Mouse (Mus musculus): Measurements from ENCODE around the gene Chd2. TPM values are rescaled to one million over a fixed set of nuclear protein-coding genes. Genes with fewer than 3 reads are reported as not detected.

The Chd2 gene
- polyA plus RNA-seq, 1 experiment from 2014 or later = 50.5 TPM

GRCm38 (mm10) chr7:73584009-73584995 is 42.7 kb upstream of the Chd2 start:
- H3K9ac ChIP-seq (ENCODE audit: low read length) = no peak overlapping the region
- peak overlapping the region; percentile 30 for H3K4me2 ChIP-seq (ENCODE audit: low read length)
- no peaks in the 10 kb centered on the region for H3K27me3 ChIP-seq (replicated peaks; ENCODE audit: control insufficient read depth, insufficient read depth, low read length)
- H3K4me3 ChIP-seq (ENCODE audit: low read depth, low read length) = no peak overlapping the region
- DNase-seq (ENCODE audit: low spot score) = peak; percentile 68
- ATAC-seq (replicated peaks; ENCODE audit: low FRiP score, low TSS enrichment, low read depth) = no peak
- H3K27ac ChIP-seq (ENCODE audit: low read depth) = peak overlapping the region; percentile 81
- peaks cover 44% of the 10 kb centered on the region for H3K4me1 ChIP-seq (replicated peaks; ENCODE audit: control insufficient read depth, insufficient read depth, low read length)
- no peaks in the 10 kb centered on the region for H3K36me3 ChIP-seq (ENCODE audit: control insufficient read depth, insufficient read depth, low read length)
- 21% methylated on average over 13 of the region's 13 CpGs for WGBS
- H3K9me3 ChIP-seq (ENCODE audit: control insufficient read depth, low read length) = no peaks in the 10 kb centered on the region

- H3K36me3 ChIP-seq (ENCODE audit: control insufficient read depth, insufficient read depth, low read length) = no peaks in the 10 kb centered on the region
- no peak overlapping the region for H3K9ac ChIP-seq (ENCODE audit: low read length)
- peak; percentile 50 for DNase-seq (ENCODE audit: low spot score)
- H3K27me3 ChIP-seq (replicated peaks; ENCODE audit: control insufficient read depth, insufficient read depth, low read length) = no peaks in the 10 kb centered on the region
- H3K4me1 ChIP-seq (replicated peaks; ENCODE audit: control insufficient read depth, insufficient read depth, low read length) = peaks cover 45% of the 10 kb centered on the region
- peak overlapping the region; percentile 81; the same call in 1 of the 2 replicates for H3K27ac ChIP-seq (ENCODE audit: low read depth)
- H3K4me3 ChIP-seq (ENCODE audit: low read depth, low read length) = no peak overlapping the region
- H3K4me2 ChIP-seq (ENCODE audit: low read length) = no peak overlapping the region
- ATAC-seq (replicated peaks; ENCODE audit: low FRiP score, low TSS enrichment, low read depth) = no peak
- H3K9me3 ChIP-seq (ENCODE audit: control insufficient read depth, low read length) = no peaks in the 10 kb centered on the region
- 85% methylated on average over 7 of the region's 7 CpGs for WGBS
These were observed 41.8 kb upstream of the Chd2 start for GRCm38 (mm10) chr7:73583400-73583799.

GRCm38 (mm10) chr7:73581836-73582375 is 40.3 kb upstream of the Chd2 start:
- Histone ChIP-seq H3K36me3 (ENCODE audit: control insufficient read depth, insufficient read depth, low read length) (no peaks in the 10 kb centered on the region), H3K4me2 (ENCODE audit: low read length) (no peak overlapping the region), H3K9ac (ENCODE audit: low read length) (no peak overlapping the region), H3K9me3 (ENCODE audit: control insufficient read depth, low read length) (no peaks in the 10 kb centered on the region), H3K27me3 (replicated peaks; ENCODE audit: control insufficient read depth, insufficient read depth, low read length) (no peaks in the 10 kb centered on the region), H3K27ac (ENCODE audit: low read depth) (no peak overlapping the region), H3K4me3 (ENCODE audit: low read depth, low read length) (no peak overlapping the region), H3K4me1 (replicated peaks; ENCODE audit: control insufficient read depth, insufficient read depth, low read length) (peaks cover 45% of the 10 kb centered on the region)
- DNase-seq (ENCODE audit: low spot score) (peak; percentile 43), ATAC-seq (replicated peaks; ENCODE audit: low FRiP score, low TSS enrichment, low read depth) (no peak)
- WGBS = 67% methylated on average over 6 of the region's 6 CpGs

GRCm38 (mm10) chr7:73579072-73579731 is 37.6 kb upstream of the Chd2 start:
- ATAC-seq (replicated peaks; ENCODE audit: low FRiP score, low TSS enrichment, low read depth) = peak; percentile 59; the same call in 1 of the 2 replicates
- peak; percentile 51 for DNase-seq (ENCODE audit: low spot score)
- Histone ChIP-seq H3K4me3 (ENCODE audit: low read depth, low read length) (no peak overlapping the region), H3K9me3 (ENCODE audit: control insufficient read depth, low read length) (no peaks in the 10 kb centered on the region), H3K36me3 (ENCODE audit: control insufficient read depth, insufficient read depth, low read length) (no peaks in the 10 kb centered on the region), H3K27me3 (replicated peaks; ENCODE audit: control insufficient read depth, insufficient read depth, low read length) (no peaks in the 10 kb centered on the region), H3K27ac (ENCODE audit: low read depth) (peak overlapping the region; percentile 43; the same call in 1 of the 2 replicates), H3K9ac (ENCODE audit: low read length) (no peak overlapping the region), H3K4me2 (ENCODE audit: low read length) (0 out of 2 replicates have a peak overlapping the region, but pooled peaks have one; percentile 4), H3K4me1 (replicated peaks; ENCODE audit: control insufficient read depth, insufficient read depth, low read length) (peaks cover 26% of the 10 kb centered on the region)
- 38% methylated on average over 8 of the region's 8 CpGs for WGBS

- no peaks in the 10 kb centered on the region for H3K27me3 ChIP-seq (replicated peaks; ENCODE audit: control insufficient read depth, insufficient read depth, low read length)
- no peaks in the 10 kb centered on the region for H3K36me3 ChIP-seq (ENCODE audit: control insufficient read depth, insufficient read depth, low read length)
- H3K9me3 ChIP-seq (ENCODE audit: control insufficient read depth, low read length) = no peaks in the 10 kb centered on the region
- H3K27ac ChIP-seq (ENCODE audit: low read depth) = no peak overlapping the region
- no peak overlapping the region for H3K4me3 ChIP-seq (ENCODE audit: low read depth, low read length)
- no peak for ATAC-seq (replicated peaks; ENCODE audit: low FRiP score, low TSS enrichment, low read depth)
- H3K9ac ChIP-seq (ENCODE audit: low read length) = no peak overlapping the region
- peak; percentile 48 for DNase-seq (ENCODE audit: low spot score)
- 71% methylated on average over 6 of the region's 6 CpGs for WGBS
- H3K4me2 ChIP-seq (ENCODE audit: low read length) = no peak overlapping the region
- H3K4me1 ChIP-seq (replicated peaks; ENCODE audit: control insufficient read depth, insufficient read depth, low read length) = peaks cover 17% of the 10 kb centered on the region
These were observed 36.3 kb upstream of the Chd2 start for GRCm38 (mm10) chr7:73577888-73578421.

GRCm38 (mm10) chr7:73576101-73576936 is 34.7 kb upstream of the Chd2 start:
- H3K27ac ChIP-seq (ENCODE audit: low read depth) = no peak overlapping the region

GRCm38 (mm10) chr7:73575257-73575656 is 33.6 kb upstream of the Chd2 start:
- H3K4me2 ChIP-seq (ENCODE audit: low read length) = no peak overlapping the region
- H3K9ac ChIP-seq (ENCODE audit: low read length) = no peak overlapping the region
- no peak overlapping the region for H3K27ac ChIP-seq (ENCODE audit: low read depth)
- DNase-seq (ENCODE audit: low spot score) = peak; percentile 49
- no peaks in the 10 kb centered on the region for H3K36me3 ChIP-seq (ENCODE audit: control insufficient read depth, insufficient read depth, low read length)
- H3K4me3 ChIP-seq (ENCODE audit: low read depth, low read length) = no peak overlapping the region
- peaks cover 17% of the 10 kb centered on the region for H3K4me1 ChIP-seq (replicated peaks; ENCODE audit: control insufficient read depth, insufficient read depth, low read length)
- H3K9me3 ChIP-seq (ENCODE audit: control insufficient read depth, low read length) = no peaks in the 10 kb centered on the region
- no peaks in the 10 kb centered on the region for H3K27me3 ChIP-seq (replicated peaks; ENCODE audit: control insufficient read depth, insufficient read depth, low read length)
- WGBS = 54% methylated on average over 8 of the region's 8 CpGs
- no peak for ATAC-seq (replicated peaks; ENCODE audit: low FRiP score, low TSS enrichment, low read depth)

More at GRCm38 (mm10) chr7:73576101-73576936, 34.7 kb upstream of the Chd2 start:
- no peak for ATAC-seq (replicated peaks; ENCODE audit: low FRiP score, low TSS enrichment, low read depth)
- H3K9ac ChIP-seq (ENCODE audit: low read length) = no peak overlapping the region
- H3K27me3 ChIP-seq (replicated peaks; ENCODE audit: control insufficient read depth, insufficient read depth, low read length) = no peaks in the 10 kb centered on the region
- H3K4me3 ChIP-seq (ENCODE audit: low read depth, low read length) = no peak overlapping the region
- 56% methylated on average over 16 of the region's 16 CpGs for WGBS
- H3K4me1 ChIP-seq (replicated peaks; ENCODE audit: control insufficient read depth, insufficient read depth, low read length) = peaks cover 17% of the 10 kb centered on the region
- peak; percentile 50 for DNase-seq (ENCODE audit: low spot score)
- no peaks in the 10 kb centered on the region for H3K36me3 ChIP-seq (ENCODE audit: control insufficient read depth, insufficient read depth, low read length)
- no peak overlapping the region for H3K4me2 ChIP-seq (ENCODE audit: low read length)
- no peaks in the 10 kb centered on the region for H3K9me3 ChIP-seq (ENCODE audit: control insufficient read depth, low read length)
